Mouse (Mus musculus) intestine, postnatal 0 days (tissue): ENCODE results near the gene Enah. TPM values are rescaled to one million over a fixed set of nuclear protein-coding genes. Genes with fewer than 3 reads are reported as not detected.

Experiments used
- ATAC-seq: fragments of 200-750 bp; cut with Nextera tagmentation; 2 replicates; pipeline ENCODE4 v1.8.0; 2017; ENCODE audit warnings: mild to moderate bottlenecking, moderate TSS enrichment, moderate library complexity
- H3K27ac ChIP-seq: fragments of 300-500 bp; sonication (generic); 2 replicates; pipeline ENCODE4 v1.5.1; 2014; ENCODE audit warnings: mild to moderate bottlenecking, low read depth, low read length, moderate library complexity
- H3K27me3 ChIP-seq: fragments of 300-500 bp; sonication (generic); replicated peaks from 2 replicates; pipeline ENCODE4 v1.6.1; 2014; ENCODE audit warnings: low read length, mixed read lengths; ENCODE audit not compliant: control insufficient read depth, insufficient read depth
- H3K36me3 ChIP-seq: fragments of 300-500 bp; sonication (generic); 2 replicates; pipeline ENCODE4 v1.6.1; 2014; ENCODE audit warnings: mild to moderate bottlenecking, moderate library complexity; ENCODE audit not compliant: control insufficient read depth, insufficient read depth
- H3K4me1 ChIP-seq: fragments of 300-500 bp; sonication (generic); replicated peaks from 2 replicates; pipeline ENCODE4 v1.6.1; 2014; ENCODE audit warnings: antibody characterized with exemption, low read length, mixed read lengths; ENCODE audit not compliant: control insufficient read depth, insufficient read depth
- H3K4me2 ChIP-seq: fragments of 300-500 bp; sonication (generic); replicated peaks from 2 replicates; pipeline ENCODE4 v1.6.1; 2014; ENCODE audit warnings: low read depth, mild to moderate bottlenecking, moderate library complexity
- H3K4me3 ChIP-seq: fragments of 300-500 bp; sonication (generic); 2 replicates; pipeline ENCODE4 v1.5.1; 2014; ENCODE audit warnings: low read depth, low read length
- H3K9ac ChIP-seq: fragments of 300-500 bp; sonication (generic); 2 replicates; pipeline ENCODE4 v1.6.1; 2014; ENCODE audit warnings: mild to moderate bottlenecking, low read depth, low read length
- H3K9me3 ChIP-seq: fragments of 300-500 bp; sonication (generic); 2 replicates; pipeline ENCODE4 v1.6.1; 2016; ENCODE audit warnings: mixed run types; ENCODE audit not compliant: control insufficient read depth
- CTCF ChIP-seq: sonication (generic); IDR thresholded peaks from 2 replicates; pipeline ENCODE4 v1.5.1; 2016; ENCODE audit warnings: low read depth, mild to moderate bottlenecking, control low read depth, antibody characterized with exemption, moderate library complexity
- WGBS: fragments of 180-500 bp; shearing (Covaris S2); extraction: QIAGEN DNeasy Blood & Tissue Kit; methylation state at CpG from one replicate; pipeline ENCODE4 v1.1.7; 2014; 5-methylcytosine and 5-hydroxymethylcytosine counted together
- polyA plus RNA-seq: library from polyadenylated mRNA; unstranded; fragments of >200 nt; fragmentation: Nextera tagmentation; extraction: Ambion mirVana; gene quantifications from 2 replicates; pipeline ENCODE4 v1.2.1, GENCODE M21; 2015

The Enah gene
- polyA plus RNA-seq, 1 experiment from 2014 or later, result 4.9 TPM

- Histone ChIP-seq H3K36me3 (no peaks in the 10 kb centered on the region), H3K27ac (no peak overlapping the region), H3K9ac (no peak overlapping the region), H3K27me3 (no peaks in the 10 kb centered on the region), H3K4me2 (no peak overlapping the region), H3K4me1 (no peaks in the 10 kb centered on the region), H3K4me3 (no peak overlapping the region), H3K9me3 (no peaks in the 10 kb centered on the region)
- no peak for ATAC-seq
- TF ChIP-seq CTCF, result no peak
- 62% methylated on average over 10 of the region's 10 CpGs for WGBS
Observed at GRCm38 (mm10) chr1:181896991-181897390, 122.8 kb downstream of the Enah start.

GRCm38 (mm10) chr1:181893721-181894120, 126.1 kb downstream of the Enah start:
- ATAC-seq, result no peak
- Histone ChIP-seq H3K9ac (no peak overlapping the region), H3K4me2 (no peak overlapping the region), H3K36me3 (no peaks in the 10 kb centered on the region), H3K4me1 (no peaks in the 10 kb centered on the region), H3K9me3 (no peaks in the 10 kb centered on the region), H3K4me3 (no peak overlapping the region), H3K27me3 (no peaks in the 10 kb centered on the region), H3K27ac (no peak overlapping the region)
- 81% methylated on average over 8 of the region's 8 CpGs for WGBS
- TF ChIP-seq CTCF, result no peak

GRCm38 (mm10) chr1:181889670-181890069, 130.1 kb downstream of the Enah start:
- no peak for TF ChIP-seq CTCF

GRCm38 (mm10) chr1:181888801-181889200, 131.0 kb downstream of the Enah start:
- Histone ChIP-seq H3K27me3 (no peaks in the 10 kb centered on the region), H3K36me3 (no peaks in the 10 kb centered on the region), H3K9me3 (no peaks in the 10 kb centered on the region), H3K4me2 (no peak overlapping the region), H3K4me1 (no peaks in the 10 kb centered on the region), H3K27ac (no peak overlapping the region), H3K9ac (no peak overlapping the region), H3K4me3 (no peak overlapping the region)
- WGBS, result 6% methylated on average over 11 of the region's 11 CpGs
- peak; percentile 100 for TF ChIP-seq CTCF
- peak; percentile 56 for ATAC-seq

More at GRCm38 (mm10) chr1:181889670-181890069, 130.1 kb downstream of the Enah start:
- 71% methylated on average over 7 of the region's 7 CpGs for WGBS
- H3K27ac ChIP-seq, result no peak overlapping the region
- H3K9me3 ChIP-seq, result no peaks in the 10 kb centered on the region
- no peaks in the 10 kb centered on the region for H3K4me1 ChIP-seq
- ATAC-seq, result no peak
- H3K4me2 ChIP-seq, result no peak overlapping the region
- H3K27me3 ChIP-seq, result no peaks in the 10 kb centered on the region
- H3K36me3 ChIP-seq, result no peaks in the 10 kb centered on the region
- H3K4me3 ChIP-seq, result no peak overlapping the region
- H3K9ac ChIP-seq, result no peak overlapping the region

GRCm38 (mm10) chr1:181881532-181881931, 138.3 kb downstream of the Enah start:
- TF ChIP-seq CTCF, result peak; percentile 94
- no peak overlapping the region for H3K27ac ChIP-seq
- 17% methylated on average over 8 of the region's 8 CpGs for WGBS
- peaks cover 6% of the 10 kb centered on the region; the same call in 1 of the 2 replicates for H3K4me1 ChIP-seq
- no peak overlapping the region for H3K9ac ChIP-seq
- H3K4me2 ChIP-seq, result peak overlapping the region; percentile 45; the same call in 1 of the 2 replicates
- ATAC-seq, result peak; percentile 50
- no peaks in the 10 kb centered on the region for H3K27me3 ChIP-seq
- H3K36me3 ChIP-seq, result no peaks in the 10 kb centered on the region
- H3K9me3 ChIP-seq, result no peaks in the 10 kb centered on the region
- no peak overlapping the region for H3K4me3 ChIP-seq

GRCm38 (mm10) chr1:181880752-181881325, 139.0 kb downstream of the Enah start:
- Histone ChIP-seq H3K9ac (no peak overlapping the region), H3K4me3 (no peak overlapping the region), H3K36me3 (no peaks in the 10 kb centered on the region), H3K4me1 (peaks cover 6% of the 10 kb centered on the region; the same call in 1 of the 2 replicates), H3K27me3 (no peaks in the 10 kb centered on the region), H3K4me2 (no peak overlapping the region), H3K27ac (no peak overlapping the region), H3K9me3 (no peaks in the 10 kb centered on the region)
- 55% methylated on average over 15 of the region's 15 CpGs for WGBS
- peak; percentile 56 for TF ChIP-seq CTCF
- ATAC-seq, result peak; percentile 14; the same call in 1 of the 2 replicates
